Mouse (Mus musculus) midbrain, embryonic 13.5 days (tissue): ENCODE data around the gene Fam129b. TPM values are rescaled to one million over a fixed set of nuclear protein-coding genes. Genes with fewer than 3 reads are reported as not detected.

ENCODE experiments used
- ATAC-seq: fragments of 200-750 bp; cut with Nextera tagmentation; 2 replicates; pipeline ENCODE4 v1.8.0; 2017; ENCODE audit warnings: mild to moderate bottlenecking, moderate TSS enrichment, moderate library complexity
- H3K27ac ChIP-seq: fragments of 300-500 bp; sonication (generic); 2 replicates; pipeline ENCODE4 v1.5.1; 2015; ENCODE audit warnings: inconsistent platforms, mild to moderate bottlenecking, moderate library complexity
- H3K27me3 ChIP-seq: fragments of 300-500 bp; sonication (generic); 2 replicates; pipeline ENCODE4 v1.6.1; 2015; ENCODE audit warnings: mild to moderate bottlenecking, inconsistent platforms
- H3K36me3 ChIP-seq: fragments of 300-500 bp; sonication (generic); 2 replicates; pipeline ENCODE4 v1.6.1; 2015; ENCODE audit warnings: mild to moderate bottlenecking, inconsistent platforms
- H3K4me1 ChIP-seq: fragments of 300-500 bp; sonication (generic); replicated peaks from 2 replicates; pipeline ENCODE4 v1.6.1; 2015; ENCODE audit warnings: inconsistent platforms
- H3K4me2 ChIP-seq: fragments of 300-500 bp; sonication (generic); replicated peaks from 2 replicates; pipeline ENCODE4 v1.6.1; 2015; ENCODE audit warnings: moderate library complexity, mild to moderate bottlenecking, inconsistent platforms
- H3K4me3 ChIP-seq: fragments of 300-500 bp; sonication (generic); replicated peaks from 2 replicates; pipeline ENCODE4 v1.5.1; 2015; ENCODE audit warnings: mild to moderate bottlenecking, inconsistent platforms
- H3K9ac ChIP-seq: fragments of 300-500 bp; sonication (generic); replicated peaks from 2 replicates; pipeline ENCODE4 v1.6.1; 2015; ENCODE audit warnings: mild to moderate bottlenecking, inconsistent platforms
- H3K9me3 ChIP-seq: fragments of 300-500 bp; sonication (generic); 2 replicates; pipeline ENCODE4 v1.6.1; 2016; ENCODE audit warnings: mild to moderate bottlenecking, inconsistent platforms
- WGBS: fragments of 180-500 bp; shearing (Covaris S2); methylation state at CpG from one replicate; pipeline ENCODE4 v1.1.7; 2015; 5-methylcytosine and 5-hydroxymethylcytosine counted together
- polyA plus RNA-seq: library from polyadenylated mRNA; unstranded; fragments of >200 nt; fragmentation: Nextera tagmentation; extraction: Ambion mirVana; gene quantifications from 2 replicates; pipeline ENCODE4 v1.2.1, GENCODE M21; 2015

Gene Fam129b
- polyA plus RNA-seq, 1 experiment from 2014 or later = 27.5 TPM

DNA sequence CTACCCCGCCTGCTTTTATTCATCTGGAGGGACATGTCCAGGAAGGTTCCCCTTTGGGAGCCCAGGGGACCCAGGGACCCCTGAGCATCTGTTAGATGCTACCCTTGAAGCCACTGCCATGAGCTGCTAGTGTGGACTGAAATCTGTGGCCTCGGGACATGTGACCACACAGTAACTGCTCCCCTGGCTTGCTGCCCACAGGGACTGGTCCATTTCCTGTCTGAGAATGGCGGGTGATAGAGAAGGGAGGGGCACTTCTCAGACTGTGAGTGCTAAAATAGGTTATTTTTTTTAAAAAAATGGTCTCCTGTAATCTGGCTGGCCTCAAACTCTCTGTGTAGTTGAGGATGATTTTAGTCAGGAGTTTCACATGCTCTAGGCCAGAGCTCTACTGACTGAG, 5.8 kb downstream of the Fam129b start:
- Histone ChIP-seq H3K27ac (0 out of 2 replicates have a peak overlapping the region, but pooled peaks have one; percentile 35), H3K9ac (peak overlapping the region; percentile 25; the same call in 1 of the 2 replicates), H3K9me3 (no peaks in the 10 kb centered on the region), H3K27me3 (no peaks in the 10 kb centered on the region), H3K36me3 (no peaks in the 10 kb centered on the region), H3K4me1 (peaks cover 61% of the 10 kb centered on the region), H3K4me2 (no peak overlapping the region), H3K4me3 (no peak overlapping the region)
- ATAC-seq = no peak
- WGBS = 50% methylated on average over 3 of the region's 3 CpGs

DNA sequence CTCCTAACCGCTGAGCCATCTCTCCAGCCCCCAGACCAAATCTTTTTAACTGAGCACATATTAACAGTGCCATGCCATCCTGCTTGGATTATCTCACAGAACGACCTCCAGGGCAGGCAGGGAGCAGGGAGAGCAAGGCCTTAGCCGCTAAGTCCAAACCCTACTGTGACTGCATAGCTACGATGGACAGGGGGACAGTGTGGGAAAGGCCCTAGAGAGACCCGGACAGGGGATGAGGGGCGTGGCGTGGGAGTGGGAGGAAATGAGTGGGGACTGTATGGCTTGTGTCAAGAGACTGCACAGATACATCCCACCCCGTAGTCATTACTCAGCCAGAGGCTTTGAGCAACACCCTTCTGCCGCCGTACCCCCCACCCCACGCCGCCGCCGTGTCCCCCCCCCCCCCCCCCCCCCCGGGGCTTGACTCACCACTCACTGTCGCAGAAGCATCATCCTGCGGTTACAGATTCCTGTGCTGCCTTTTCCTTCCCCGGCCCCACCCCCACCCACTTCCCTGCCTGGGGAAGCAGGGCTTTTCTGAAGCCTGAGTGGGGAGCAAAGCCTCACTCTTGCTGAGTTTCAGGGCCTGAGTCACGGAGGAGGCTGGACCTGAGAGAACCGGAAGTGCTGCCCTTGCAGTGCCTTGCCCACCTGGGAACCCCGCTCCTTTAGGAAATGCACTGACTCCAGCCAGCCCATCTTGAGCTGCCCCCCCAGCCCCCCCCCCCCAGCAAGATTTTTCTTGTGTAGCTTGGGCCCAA, 6.5 kb downstream of the Fam129b start:
- H3K27ac ChIP-seq = no peak overlapping the region
- H3K4me2 ChIP-seq = no peak overlapping the region
- no peaks in the 10 kb centered on the region for H3K9me3 ChIP-seq
- H3K27me3 ChIP-seq = no peaks in the 10 kb centered on the region
- WGBS = 63% methylated on average over 13 of the region's 21 CpGs
- H3K4me1 ChIP-seq = peaks cover 54% of the 10 kb centered on the region
- ATAC-seq = 0 out of 2 replicates have a peak, but pooled peaks have one; percentile 18
- H3K4me3 ChIP-seq = no peak overlapping the region
- H3K9ac ChIP-seq = no peak overlapping the region
- H3K36me3 ChIP-seq = no peaks in the 10 kb centered on the region

GRCm38 (mm10) chr2:32884745-32885144, 8.8 kb downstream of the Fam129b start:
- Histone ChIP-seq H3K27me3 (no peaks in the 10 kb centered on the region), H3K9ac (no peak overlapping the region), H3K36me3 (no peaks in the 10 kb centered on the region), H3K9me3 (no peaks in the 10 kb centered on the region), H3K4me3 (no peak overlapping the region), H3K27ac (no peak overlapping the region), H3K4me2 (no peak overlapping the region), H3K4me1 (peaks cover 40% of the 10 kb centered on the region)
- no peak for ATAC-seq
- 46% methylated on average over 7 of the region's 7 CpGs for WGBS

DNA sequence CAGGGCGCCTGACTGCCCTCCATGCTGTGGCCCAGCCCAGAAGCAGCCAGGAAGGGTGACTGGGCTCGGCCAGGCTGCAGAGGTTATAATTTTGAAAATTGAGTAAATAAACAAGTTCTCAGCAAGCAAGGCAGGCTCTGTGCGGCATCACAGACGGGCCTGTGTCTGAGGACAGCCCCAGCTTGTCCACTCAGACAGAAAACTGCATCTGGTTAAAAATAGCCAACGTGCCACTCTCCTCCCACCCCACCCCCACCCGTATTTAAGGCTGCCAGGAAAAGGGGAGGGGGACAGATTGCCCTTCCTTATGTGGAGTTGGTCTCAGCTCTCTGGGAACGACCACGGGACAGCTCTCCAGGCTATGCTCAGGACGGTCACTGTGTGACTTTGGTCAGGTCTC, 12.1 kb downstream of the Fam129b start:
- peak overlapping the region; percentile 51; the same call in 1 of the 2 replicates for H3K27ac ChIP-seq
- 38% methylated on average over 9 of the region's 9 CpGs for WGBS

GRCm38 (mm10) chr2:32888551-32888950, 12.6 kb downstream of the Fam129b start:
- Histone ChIP-seq H3K27me3 (no peaks in the 10 kb centered on the region), H3K9ac (no peak overlapping the region), H3K4me1 (peaks cover 15% of the 10 kb centered on the region), H3K4me3 (no peak overlapping the region), H3K27ac (0 out of 2 replicates have a peak overlapping the region, but pooled peaks have one; percentile 51), H3K36me3 (no peaks in the 10 kb centered on the region), H3K9me3 (no peaks in the 10 kb centered on the region), H3K4me2 (no peak overlapping the region)
- WGBS = 50% methylated on average over 3 of the region's 3 CpGs
- ATAC-seq = no peak

More for the DNA sequence above, 12.1 kb downstream of the Fam129b start:
- no peak overlapping the region for H3K9ac ChIP-seq
- no peak overlapping the region for H3K4me3 ChIP-seq
- ATAC-seq = no peak
- peaks cover 15% of the 10 kb centered on the region for H3K4me1 ChIP-seq
- no peaks in the 10 kb centered on the region for H3K27me3 ChIP-seq
- H3K36me3 ChIP-seq = no peaks in the 10 kb centered on the region
- H3K4me2 ChIP-seq = no peak overlapping the region
- no peaks in the 10 kb centered on the region for H3K9me3 ChIP-seq

GRCm38 (mm10) chr2:32890280-32890679, 14.4 kb downstream of the Fam129b start:
- no peak for ATAC-seq
- no peaks in the 10 kb centered on the region for H3K36me3 ChIP-seq
- H3K9me3 ChIP-seq = no peaks in the 10 kb centered on the region
- no peak overlapping the region for H3K4me3 ChIP-seq
- H3K4me1 ChIP-seq = peaks cover 13% of the 10 kb centered on the region
- H3K9ac ChIP-seq = no peak overlapping the region
- no peaks in the 10 kb centered on the region for H3K27me3 ChIP-seq
- H3K4me2 ChIP-seq = no peak overlapping the region
- H3K27ac ChIP-seq = no peak overlapping the region
- WGBS = 86% methylated on average over 3 of the region's 3 CpGs

DNA sequence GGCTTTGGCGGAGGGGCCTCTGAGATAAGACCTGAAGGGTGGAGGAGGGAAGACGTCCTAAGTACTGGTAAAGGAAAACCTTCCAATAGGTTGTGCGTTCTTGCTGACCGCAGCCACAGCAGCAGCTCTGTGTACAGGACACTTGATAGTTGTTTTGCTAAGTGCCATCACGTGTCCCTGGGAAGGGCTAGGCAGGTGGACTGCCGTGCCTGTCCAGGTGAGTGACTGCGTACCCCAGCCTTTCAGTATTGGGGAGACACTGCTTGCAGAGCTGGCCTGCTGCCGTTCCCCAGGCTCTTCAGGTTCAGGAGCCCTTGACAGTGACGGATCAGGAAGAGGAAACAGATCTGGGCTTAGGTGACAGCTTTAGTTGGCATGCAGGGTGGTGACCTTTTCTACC, 15.4 kb downstream of the Fam129b start:
- no peak for ATAC-seq
- Histone ChIP-seq H3K9me3 (no peaks in the 10 kb centered on the region), H3K36me3 (no peaks in the 10 kb centered on the region), H3K4me3 (no peak overlapping the region), H3K27ac (no peak overlapping the region), H3K27me3 (no peaks in the 10 kb centered on the region), H3K4me1 (peaks cover 23% of the 10 kb centered on the region), H3K4me2 (no peak overlapping the region), H3K9ac (no peak overlapping the region)
- WGBS = 80% methylated on average over 9 of the region's 9 CpGs

- 92% methylated on average over 14 of the region's 14 CpGs for whole genome bisulfite sequencing
- Histone ChIP-seq H3K9ac (no peak overlapping the region), H3K4me3 (no peak overlapping the region), H3K9me3 (no peaks in the 10 kb centered on the region), H3K4me1 (peaks cover 34% of the 10 kb centered on the region), H3K4me2 (no peak overlapping the region), H3K27ac (no peak overlapping the region), H3K27me3 (no peaks in the 10 kb centered on the region), H3K36me3 (no peaks in the 10 kb centered on the region)
- no peak for ATAC-seq
Measured at GRCm38 (mm10) chr2:32892490-32892889, 16.6 kb downstream of the Fam129b start.

DNA sequence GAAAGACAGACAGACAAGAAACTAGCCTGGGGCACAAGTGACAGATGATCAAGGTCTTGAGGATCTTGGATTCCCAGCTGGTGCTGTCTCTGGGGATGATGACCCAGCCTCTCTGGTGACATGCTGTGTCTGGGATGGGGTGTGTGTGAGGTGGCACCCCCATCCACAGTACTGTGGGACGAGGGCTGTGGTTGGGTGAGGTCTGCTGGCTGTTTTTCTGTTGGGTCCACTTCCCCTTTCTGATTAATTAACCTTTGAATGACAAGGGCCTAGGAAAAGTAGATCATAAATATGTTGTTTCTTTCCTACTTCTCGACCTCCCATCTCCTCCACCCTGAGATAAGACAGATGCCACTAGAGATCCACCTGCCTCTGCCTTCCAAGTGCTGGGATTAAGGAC, 18.2 kb downstream of the Fam129b start:
- no peaks in the 10 kb centered on the region for H3K9me3 ChIP-seq
- H3K4me2 ChIP-seq = no peak overlapping the region
- H3K4me1 ChIP-seq = peaks cover 36% of the 10 kb centered on the region
- H3K27me3 ChIP-seq = no peaks in the 10 kb centered on the region
- H3K36me3 ChIP-seq = no peaks in the 10 kb centered on the region
- WGBS = 81% methylated on average over 2 of the region's 2 CpGs
- no peak for ATAC-seq
- H3K9ac ChIP-seq = no peak overlapping the region
- H3K27ac ChIP-seq = no peak overlapping the region
- no peak overlapping the region for H3K4me3 ChIP-seq

GRCm38 (mm10) chr2:32895606-32896106, 19.7 kb downstream of the Fam129b start:
- Histone ChIP-seq H3K9me3 (no peaks in the 10 kb centered on the region), H3K9ac (no peak overlapping the region), H3K27ac (peak overlapping the region; percentile 72), H3K4me2 (0 out of 2 replicates have a peak overlapping the region, but pooled peaks have one; percentile 3), H3K4me1 (peaks cover 37% of the 10 kb centered on the region), H3K36me3 (no peaks in the 10 kb centered on the region), H3K27me3 (no peaks in the 10 kb centered on the region), H3K4me3 (no peak overlapping the region)
- WGBS = 38% methylated on average over 8 of the region's 8 CpGs
- peak; percentile 34; the same call in 1 of the 2 replicates for ATAC-seq

GRCm38 (mm10) chr2:32896507-32897147, 20.7 kb downstream of the Fam129b start:
- Histone ChIP-seq H3K4me1 (peaks cover 37% of the 10 kb centered on the region), H3K4me2 (no peak overlapping the region), H3K27ac (peak overlapping the region; percentile 72; the same call in 1 of the 2 replicates), H3K36me3 (no peaks in the 10 kb centered on the region), H3K9me3 (no peaks in the 10 kb centered on the region), H3K9ac (no peak overlapping the region), H3K4me3 (no peak overlapping the region), H3K27me3 (no peaks in the 10 kb centered on the region)
- peak; percentile 38 for ATAC-seq
- 52% methylated on average over 10 of the region's 10 CpGs for WGBS

DNA sequence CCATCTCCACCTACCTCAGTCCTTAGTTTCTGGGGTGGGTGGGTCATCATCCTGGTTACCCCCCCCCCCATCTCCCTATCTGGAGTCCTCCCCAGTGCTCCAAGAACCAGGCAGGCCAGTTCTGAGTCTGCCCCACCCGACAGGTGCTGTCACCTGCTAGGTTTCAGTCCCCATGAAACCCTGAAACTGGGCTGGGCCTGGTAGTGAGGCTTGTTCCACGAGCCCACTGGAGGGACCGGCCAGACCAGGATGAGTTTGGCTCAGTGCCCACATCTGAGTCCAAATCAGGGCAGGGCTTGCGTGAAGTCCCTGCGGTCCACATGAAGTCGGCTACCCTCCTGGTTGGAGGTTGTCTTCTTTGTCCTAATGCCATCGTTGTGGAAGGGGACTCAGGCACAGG, 23.1 kb downstream of the Fam129b start:
- ATAC-seq = no peak
- Histone ChIP-seq H3K4me3 (no peak overlapping the region), H3K4me1 (peaks cover 37% of the 10 kb centered on the region), H3K4me2 (no peak overlapping the region), H3K9ac (no peak overlapping the region), H3K27me3 (no peaks in the 10 kb centered on the region), H3K36me3 (no peaks in the 10 kb centered on the region), H3K9me3 (no peaks in the 10 kb centered on the region), H3K27ac (no peak overlapping the region)
- WGBS = 82% methylated on average over 7 of the region's 7 CpGs
